Mouse (Mus musculus): ENCODE measurements around the gene Nodal. TPM values are rescaled to one million over a fixed set of nuclear protein-coding genes. Genes with fewer than 3 reads are reported as not detected.

Gene Nodal
- total and polyA plus RNA-seq, 2 experiments = 0.06 to 0.18 TPM

DNA sequence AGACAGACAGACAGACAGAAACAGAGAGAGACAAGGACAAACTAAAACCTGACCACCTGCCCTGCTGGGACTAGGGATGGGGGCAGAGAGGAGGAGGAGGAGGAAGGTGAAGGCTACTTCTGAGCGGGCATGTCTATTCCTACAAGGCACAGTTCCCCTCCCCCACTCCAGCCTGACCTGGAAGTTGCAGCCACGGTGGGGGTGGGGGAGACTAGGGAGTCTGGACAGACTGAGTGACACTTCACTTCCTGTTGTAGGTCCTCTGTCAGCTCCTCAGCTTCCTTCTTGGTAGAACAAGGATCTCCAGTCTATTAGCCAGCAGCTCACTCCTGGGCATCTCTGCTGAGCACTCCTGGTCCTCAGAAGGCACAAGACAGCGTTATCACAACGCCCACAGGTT lies 43.7 kb upstream of the Nodal start:
- 38% methylated on average over 4 of the region's 4 CpGs for WGBS
- Histone ChIP-seq H3K36me3 (ENCODE audit: control insufficient read depth, insufficient read depth, low read length) (no peaks in the 10 kb centered on the region), H3K27ac (replicated peaks; ENCODE audit: insufficient read depth, low read depth, low read length) (no peak overlapping the region; the same call in 1 of the 2 replicates), H3K4me3 (ENCODE audit: insufficient read depth, low read depth, low read length) (no peak overlapping the region), H3K4me1 (ENCODE audit: control insufficient read depth, insufficient read depth, low read length) (peaks cover 11% of the 10 kb centered on the region), H3K79me2 (ENCODE audit: control insufficient read depth, insufficient read depth, low read length) (peaks cover 29% of the 10 kb centered on the region), H3K27me3 (ENCODE audit: control insufficient read depth, insufficient read depth, low read length) (no peaks in the 10 kb centered on the region), H3K9ac (ENCODE audit: low read depth, low read length) (no peak overlapping the region)
- DNase-seq (ENCODE audit: extremely low read depth, low read depth, low spot score) = peak; percentile 33
- TF ChIP-seq CTCF (IDR thresholded peaks at IDR 0.05; ENCODE audit: low read depth, low read length) = no peak
- TF ChIP-seq POLR2A (IDR thresholded peaks at IDR 0.05; ENCODE audit: extremely low read depth, insufficient read depth, low read length) = no peak

DNA sequence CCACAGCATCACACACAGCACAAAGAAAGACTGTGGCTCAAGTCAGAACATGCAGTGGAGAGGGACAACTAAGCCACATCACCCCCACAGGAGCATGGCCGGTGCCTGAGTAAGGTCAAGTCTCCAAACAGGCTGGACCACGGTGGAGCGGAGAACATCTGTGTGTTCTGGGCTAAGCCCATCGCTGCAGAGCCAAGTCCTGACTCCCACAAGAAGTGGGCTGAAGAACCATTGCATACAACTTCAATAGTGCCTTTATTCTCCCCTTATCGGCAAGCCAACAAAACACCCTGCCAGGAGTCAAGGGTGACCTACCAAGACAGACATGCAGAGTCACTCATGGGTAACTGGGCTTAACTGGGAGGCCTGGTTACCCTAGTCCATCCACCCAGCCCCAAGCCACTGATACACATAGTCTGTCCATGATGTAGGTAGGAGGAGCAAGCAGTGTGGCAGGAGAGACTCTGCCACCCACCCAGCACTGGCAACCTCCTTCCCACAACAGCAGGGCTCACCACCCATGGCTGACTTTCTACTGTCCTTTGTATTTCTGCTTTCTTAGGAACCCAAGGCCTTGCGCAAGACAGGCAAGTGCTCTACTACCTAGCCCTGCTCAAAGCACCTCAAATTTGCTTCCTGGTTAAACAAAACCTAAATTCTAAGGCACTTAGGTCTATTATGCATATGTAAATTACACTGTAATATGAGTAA lies 42.8 kb upstream of the Nodal start:
- Histone ChIP-seq H3K27ac (replicated peaks; ENCODE audit: insufficient read depth, low read depth, low read length) (no peak overlapping the region), H3K4me1 (ENCODE audit: control insufficient read depth, insufficient read depth, low read length) (peaks cover 9% of the 10 kb centered on the region), H3K9ac (ENCODE audit: low read depth, low read length) (no peak overlapping the region), H3K27me3 (ENCODE audit: control insufficient read depth, insufficient read depth, low read length) (no peaks in the 10 kb centered on the region), H3K4me3 (ENCODE audit: insufficient read depth, low read depth, low read length) (no peak overlapping the region), H3K36me3 (ENCODE audit: control insufficient read depth, insufficient read depth, low read length) (no peaks in the 10 kb centered on the region), H3K79me2 (ENCODE audit: control insufficient read depth, insufficient read depth, low read length) (peaks cover 28% of the 10 kb centered on the region)
- no peak for DNase-seq (ENCODE audit: extremely low read depth, low read depth, low spot score)
- WGBS = 81% methylated on average over 6 of the region's 6 CpGs
- no peak for TF ChIP-seq CTCF (IDR thresholded peaks at IDR 0.05; ENCODE audit: low read depth, low read length)
- TF ChIP-seq POLR2A (IDR thresholded peaks at IDR 0.05; ENCODE audit: extremely low read depth, insufficient read depth, low read length) = no peak

DNA sequence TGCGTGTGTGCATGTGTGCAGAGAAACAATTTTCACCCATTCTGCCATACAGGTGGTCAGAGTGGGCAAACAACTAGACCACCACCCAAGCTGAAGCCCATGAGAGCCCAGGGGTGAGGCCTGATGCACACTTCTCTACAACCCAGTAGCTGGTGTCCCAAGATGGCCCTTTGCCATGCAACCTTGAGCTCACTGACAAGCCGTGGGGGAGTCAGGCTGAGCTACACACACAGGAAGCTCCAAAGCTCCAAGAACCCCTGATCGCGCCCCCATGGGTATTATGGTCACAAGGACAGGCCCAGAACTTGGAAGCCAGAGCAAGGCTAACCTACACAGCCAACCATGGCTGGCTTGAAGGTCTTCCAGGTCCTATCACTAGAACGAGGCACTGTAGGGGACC lies 39.7 kb upstream of the Nodal start:
- Histone ChIP-seq H3K79me2 (ENCODE audit: control insufficient read depth, insufficient read depth, low read length) (peaks cover 17% of the 10 kb centered on the region; the same call in 1 of the 2 replicates), H3K4me3 (ENCODE audit: insufficient read depth, low read depth, low read length) (no peak overlapping the region), H3K9ac (ENCODE audit: low read depth, low read length) (no peak overlapping the region), H3K4me1 (ENCODE audit: control insufficient read depth, insufficient read depth, low read length) (peaks cover 8% of the 10 kb centered on the region), H3K27me3 (ENCODE audit: control insufficient read depth, insufficient read depth, low read length) (no peaks in the 10 kb centered on the region), H3K27ac (replicated peaks; ENCODE audit: insufficient read depth, low read depth, low read length) (no peak overlapping the region), H3K36me3 (ENCODE audit: control insufficient read depth, insufficient read depth, low read length) (no peaks in the 10 kb centered on the region)
- TF ChIP-seq CTCF (IDR thresholded peaks at IDR 0.05; ENCODE audit: low read depth, low read length) = no peak
- TF ChIP-seq POLR2A (IDR thresholded peaks at IDR 0.05; ENCODE audit: extremely low read depth, insufficient read depth, low read length) = no peak
- WGBS = 86% methylated on average over 5 of the region's 5 CpGs
- no peak for DNase-seq (ENCODE audit: extremely low read depth, low read depth, low spot score)

DNA sequence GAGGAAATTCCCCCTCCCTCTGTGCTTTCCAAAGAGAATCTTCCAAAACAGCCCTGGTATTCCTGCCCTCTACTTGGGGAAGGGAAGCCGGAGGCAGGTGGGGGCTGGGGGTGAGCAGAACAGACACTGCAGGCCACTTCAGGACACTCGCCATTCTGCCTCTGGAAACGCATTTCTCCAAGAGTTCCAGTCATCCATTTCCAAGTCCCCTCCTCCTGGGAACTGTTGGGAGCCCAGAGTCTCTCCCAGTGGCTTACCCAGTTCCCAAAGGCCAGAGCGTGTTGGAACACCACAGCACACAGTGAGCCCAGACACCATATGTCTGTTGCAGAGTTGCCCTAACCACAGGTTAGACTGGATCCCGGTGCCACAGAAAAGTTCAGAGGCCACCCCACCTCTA lies 39.1 kb upstream of the Nodal start:
- no peak overlapping the region for H3K27ac ChIP-seq (replicated peaks; ENCODE audit: insufficient read depth, low read depth, low read length)
- H3K4me1 ChIP-seq (ENCODE audit: control insufficient read depth, insufficient read depth, low read length) = peaks cover 8% of the 10 kb centered on the region
- H3K27me3 ChIP-seq (ENCODE audit: control insufficient read depth, insufficient read depth, low read length) = no peaks in the 10 kb centered on the region
- no peak overlapping the region for H3K9ac ChIP-seq (ENCODE audit: low read depth, low read length)
- H3K4me3 ChIP-seq (ENCODE audit: insufficient read depth, low read depth, low read length) = no peak overlapping the region
- no peak for TF ChIP-seq POLR2A (IDR thresholded peaks at IDR 0.05; ENCODE audit: extremely low read depth, insufficient read depth, low read length)
- no peak for TF ChIP-seq CTCF (IDR thresholded peaks at IDR 0.05; ENCODE audit: low read depth, low read length)
- 82% methylated on average over 5 of the region's 5 CpGs for WGBS
- DNase-seq (ENCODE audit: extremely low read depth, low read depth, low spot score) = no peak
- no peaks in the 10 kb centered on the region for H3K36me3 ChIP-seq (ENCODE audit: control insufficient read depth, insufficient read depth, low read length)
- H3K79me2 ChIP-seq (ENCODE audit: control insufficient read depth, insufficient read depth, low read length) = peaks cover 16% of the 10 kb centered on the region; the same call in 1 of the 2 replicates

DNA sequence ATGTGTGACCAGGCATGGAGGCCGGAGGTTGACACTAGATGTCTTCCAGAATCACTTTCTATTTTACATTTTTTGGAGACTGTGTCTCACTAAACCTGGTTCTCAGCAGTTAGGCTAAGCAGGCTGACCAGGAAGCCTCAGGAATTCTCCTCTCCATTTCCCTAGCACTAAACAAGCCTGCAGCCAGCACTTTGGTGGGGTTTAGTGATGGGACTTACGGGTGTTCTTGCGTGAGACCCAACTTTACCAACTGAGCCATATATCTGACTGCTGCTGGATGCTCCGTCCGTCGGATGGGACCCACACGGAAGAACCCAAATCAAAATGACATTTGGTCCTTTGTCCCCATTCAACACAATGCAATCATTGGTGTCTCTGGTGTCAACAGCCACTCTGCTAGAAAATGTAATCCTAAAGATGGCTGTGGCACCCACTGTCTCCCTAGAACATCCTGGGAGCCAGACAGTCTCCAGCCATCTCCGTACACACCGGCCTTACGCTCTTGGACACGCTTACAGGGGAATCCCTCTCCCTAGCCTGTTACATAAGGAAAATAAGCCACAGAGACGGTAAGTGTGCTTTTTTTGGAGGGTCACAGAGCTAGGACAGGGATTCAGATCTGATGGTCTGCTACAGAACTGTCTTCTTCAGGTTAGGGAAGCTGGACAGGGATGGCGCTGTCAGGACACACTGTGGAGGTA lies 38.3 kb upstream of the Nodal start:
- Histone ChIP-seq H3K27me3 (ENCODE audit: control insufficient read depth, insufficient read depth, low read length) (no peaks in the 10 kb centered on the region), H3K4me1 (ENCODE audit: control insufficient read depth, insufficient read depth, low read length) (peaks cover 8% of the 10 kb centered on the region; the same call in 1 of the 2 replicates), H3K36me3 (ENCODE audit: control insufficient read depth, insufficient read depth, low read length) (no peaks in the 10 kb centered on the region), H3K4me3 (ENCODE audit: insufficient read depth, low read depth, low read length) (no peak overlapping the region), H3K79me2 (ENCODE audit: control insufficient read depth, insufficient read depth, low read length) (peaks cover 16% of the 10 kb centered on the region; the same call in 1 of the 2 replicates), H3K27ac (replicated peaks; ENCODE audit: insufficient read depth, low read depth, low read length) (peak overlapping the region; percentile 7; the same call in 1 of the 2 replicates), H3K9ac (ENCODE audit: low read depth, low read length) (no peak overlapping the region; the same call in 1 of the 2 replicates)
- TF ChIP-seq POLR2A (IDR thresholded peaks at IDR 0.05; ENCODE audit: extremely low read depth, insufficient read depth, low read length) = no peak
- no peak for TF ChIP-seq CTCF (IDR thresholded peaks at IDR 0.05; ENCODE audit: low read depth, low read length)
- DNase-seq (ENCODE audit: extremely low read depth, low read depth, low spot score) = no peak
- 85% methylated on average over 13 of the region's 13 CpGs for WGBS

All from liver, adult 2 months (tissue).